Mouse (Mus musculus) MEL (cell line): ENCODE measurements around the gene Gm813.

Experiments
- CHD1 ChIP-seq: IDR thresholded peaks from 2 replicates; pipeline ENCODE4 v1.6.1; 2012; ENCODE audit warnings: low read depth, mild to moderate bottlenecking, inconsistent platforms, low read length, improper control_type of control experiment
- CTCF ChIP-seq, 3 experiments: IDR thresholded peaks in 2 of 3; conservative IDR thresholded peaks in 1 of 3; 2 replicates each; pipeline ENCODE4 v1.5.1; 2011 to 2012; ENCODE audit warnings: low read length in 3 of 3, low read depth in 2 of 3, mild to moderate bottlenecking in 2 of 3, improper control_type of control experiment in 1 of 3, inconsistent platforms in 1 of 3, mixed read lengths in 1 of 3, moderate library complexity in 1 of 3; ENCODE audit not compliant: control insufficient read depth in 1 of 3, insufficient read depth in 1 of 3, poor library complexity in 1 of 3, severe bottlenecking in 1 of 3
- EP300 ChIP-seq, 2 experiments: IDR thresholded peaks; 2 replicates each; pipeline ENCODE4 v1.6.1; 2011; ENCODE audit warnings: improper control_type of control experiment in 2 of 2, low read length in 2 of 2, low read depth in 1 of 2, mild to moderate bottlenecking in 1 of 2
- ETS1 ChIP-seq: IDR thresholded peaks from 2 replicates; pipeline ENCODE4 v1.6.1; 2012; ENCODE audit warnings: low read depth, mild to moderate bottlenecking, inconsistent platforms, low read length, improper control_type of control experiment, moderate library complexity
- GATA1 ChIP-seq: IDR thresholded peaks from 2 replicates; pipeline ENCODE4 v1.6.1; 2011; ENCODE audit warnings: low read depth, low read length, improper control_type of control experiment
- MAFK ChIP-seq: IDR thresholded peaks from 2 replicates; pipeline ENCODE4 v1.6.1; 2011; ENCODE audit warnings: low read depth, mild to moderate bottlenecking, low read length, improper control_type of control experiment, borderline replicate concordance
- MAX ChIP-seq: IDR thresholded peaks from 2 replicates; pipeline ENCODE4 v1.6.1; 2011; ENCODE audit warnings: low read length, improper control_type of control experiment
- POLR2A ChIP-seq, 2 experiments: IDR thresholded peaks; 2 replicates each; pipeline ENCODE4 v1.6.1; 2011 to 2012; ENCODE audit warnings: low read length in 2 of 2, mild to moderate bottlenecking in 2 of 2, control low read depth in 1 of 2, improper control_type of control experiment in 1 of 2, low read depth in 1 of 2, moderate library complexity in 1 of 2; ENCODE audit not compliant: control insufficient read depth in 1 of 2, insufficient read depth in 1 of 2, poor library complexity in 1 of 2
- POLR2AphosphoS5 ChIP-seq: IDR thresholded peaks from 2 replicates; pipeline ENCODE4 v1.6.1; 2012; ENCODE audit warnings: low read depth, borderline replicate concordance, mild to moderate bottlenecking, inconsistent platforms, low read length, moderate library complexity, mixed read lengths
- SMC3 ChIP-seq: IDR thresholded peaks from 2 replicates; pipeline ENCODE4 v1.6.1; 2011; ENCODE audit warnings: low read depth, low read length, improper control_type of control experiment
- TAL1 ChIP-seq: IDR thresholded peaks from 2 replicates; pipeline ENCODE4 v1.6.1; 2012; ENCODE audit warnings: mild to moderate bottlenecking, inconsistent platforms, low read length, moderate library complexity, mixed read lengths
- USF1 ChIP-seq: IDR thresholded peaks from 2 replicates; pipeline ENCODE4 v1.6.1; 2014; ENCODE audit warnings: low read depth, mild to moderate bottlenecking, inconsistent platforms, low read length, improper control_type of control experiment, moderate library complexity
- ZNF384 ChIP-seq: IDR thresholded peaks from 2 replicates; pipeline ENCODE4 v1.6.1; 2012; ENCODE audit warnings: low read depth, mild to moderate bottlenecking, inconsistent platforms, low read length, improper control_type of control experiment

GRCm38 (mm10) chr16:58607101-58607500, 9.7 kb downstream of the Gm813 start:
- no peak for TF ChIP-seq ZNF384
- TF ChIP-seq POLR2A (IDR thresholded peaks at IDR 0.05; ENCODE audit: control insufficient read depth in 1 of 2, insufficient read depth in 1 of 2, low read depth in 1 of 2, low read length in 2 of 2, poor library complexity in 1 of 2) = no peak
- TF ChIP-seq USF1 = no peak
- no peak for TF ChIP-seq CHD1
- TF ChIP-seq POLR2AphosphoS5 = no peak
- no peak for TF ChIP-seq CTCF (IDR thresholded peaks at IDR 0.05 in 2 of 3, conservative IDR thresholded peaks at IDR 0.05 in 1 of 3; ENCODE audit: control insufficient read depth in 1 of 3, insufficient read depth in 1 of 3, low read depth in 2 of 3, low read length in 3 of 3, poor library complexity in 1 of 3, severe bottlenecking in 1 of 3)
- no peak for TF ChIP-seq GATA1
- TF ChIP-seq MAFK = no peak
- no peak for TF ChIP-seq ETS1
- TF ChIP-seq TAL1 = no peak
- TF ChIP-seq EP300 (IDR thresholded peaks at IDR 0.05; ENCODE audit: low read depth in 1 of 2, low read length in 2 of 2) = no peak
- no peak for TF ChIP-seq MAX
- no peak for TF ChIP-seq SMC3
